Comparison of ENCODE assay signal across 9 mouse cellular contexts in the genomic region with DNA sequence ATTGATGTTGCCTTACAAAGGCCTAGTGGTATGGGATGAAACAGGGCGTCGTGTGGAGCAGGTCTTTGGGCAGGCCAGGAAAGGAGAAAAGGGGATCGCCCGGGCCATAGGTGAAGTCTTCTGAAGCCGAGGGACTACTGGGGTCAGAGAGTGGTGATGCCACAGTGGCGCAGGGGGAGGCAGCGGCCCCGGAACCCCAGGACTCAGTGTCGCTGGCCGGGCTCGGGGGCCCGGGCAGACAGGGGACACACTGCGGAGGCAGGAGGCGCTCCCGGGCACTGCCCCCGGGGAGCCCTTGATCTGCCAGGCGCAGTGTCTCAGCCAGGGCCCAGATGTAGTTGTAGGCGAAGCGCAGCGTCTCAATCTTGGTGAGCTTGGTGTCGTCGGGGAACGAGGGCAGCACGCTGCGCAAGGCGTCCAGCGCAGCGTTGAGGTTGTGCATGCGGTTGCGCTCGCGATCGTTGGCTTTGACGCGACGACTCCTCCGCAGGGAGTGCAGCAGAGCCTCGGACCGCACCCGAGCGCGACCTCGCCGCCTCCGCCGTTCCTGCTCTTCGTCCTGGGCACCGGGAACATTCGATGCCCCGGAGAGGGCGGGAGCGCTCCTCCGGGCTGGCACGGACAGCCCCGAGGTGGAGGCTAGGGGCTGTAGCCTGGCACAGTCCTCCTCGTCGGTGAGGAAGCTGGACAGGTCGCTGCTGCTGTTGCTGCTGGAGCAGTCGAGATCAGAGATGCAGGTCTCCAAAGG. TPM values are rescaled to one million over a fixed set of nuclear protein-coding genes. Genes with fewer than 3 reads are reported as not detected.
DNase-seq lines count a peak whose midpoint lies in the region; ATAC-seq lines count a peak whose summit lies in the region.
"Had no signal": no experiment of that assay in that cellular context is flagged by ENCODE, and none has a peak within 500 bp of the region (broad histone marks: within the 10 kb centered on the region; RNA-seq: fewer than 3 reads in every experiment).

No protein-coding gene starts in this region.

- peaks cover 19% of the 10 kb centered on the region for H3K4me1 ChIP-seq in kidney, embryonic 15.5 days
- H3K4me1 ChIP-seq in hindbrain, embryonic 13.5 days (replicated peaks), result peaks cover 33% of the 10 kb centered on the region
- H3K4me1 ChIP-seq in midbrain, embryonic 16.5 days (ENCODE audit: control insufficient read depth, insufficient read depth, low read length), result peaks cover 10% of the 10 kb centered on the region; the same call in 1 of the 2 replicates

- peak overlapping the region; percentile 63 for H3K4me2 ChIP-seq in kidney, embryonic 15.5 days
- H3K4me2 ChIP-seq in hindbrain, embryonic 13.5 days, result peak overlapping the region; percentile 55
- peak overlapping the region; percentile 64 for H3K4me2 ChIP-seq in midbrain, embryonic 16.5 days (ENCODE audit: low read length)

- WGBS in kidney, embryonic 15.5 days, result under 1% methylated on average over 59 of the region's 59 CpGs
- under 1% methylated on average over 59 of the region's 59 CpGs for WGBS in hindbrain, embryonic 13.5 days
- under 1% methylated on average over 59 of the region's 59 CpGs for WGBS in midbrain, embryonic 16.5 days

- no peak overlapping the region for H3K27ac ChIP-seq in kidney, embryonic 15.5 days
- H3K27ac ChIP-seq in hindbrain, embryonic 13.5 days, result no peak overlapping the region
- no peak overlapping the region for H3K27ac ChIP-seq in midbrain, embryonic 16.5 days (ENCODE audit: low read length)

- H3K36me3 ChIP-seq in kidney, embryonic 15.5 days, result no peaks in the 10 kb centered on the region
- H3K36me3 ChIP-seq in hindbrain, embryonic 13.5 days, result no peaks in the 10 kb centered on the region
- no peaks in the 10 kb centered on the region for H3K36me3 ChIP-seq in midbrain, embryonic 16.5 days (ENCODE audit: control insufficient read depth, insufficient read depth, low read length)

- H3K9me3 ChIP-seq in kidney, embryonic 15.5 days (replicated peaks), result no peaks in the 10 kb centered on the region
- H3K9me3 ChIP-seq in hindbrain, embryonic 13.5 days, result no peaks in the 10 kb centered on the region
- H3K9me3 ChIP-seq in midbrain, embryonic 16.5 days (replicated peaks; ENCODE audit: control insufficient read depth, low read length, poor library complexity, severe bottlenecking), result no peaks in the 10 kb centered on the region

- ATAC-seq in kidney, embryonic 15.5 days (replicated peaks; ENCODE audit: low FRiP score), result no peak
- no peak; the same call in 1 of the 2 replicates for ATAC-seq in hindbrain, embryonic 13.5 days (ENCODE audit: low FRiP score)
- ATAC-seq in midbrain, embryonic 16.5 days, result no peak

- DNase-seq in kidney, adult 9 months, result no peak
- peak; percentile 53 for DNase-seq in embryo, embryonic 10.5 days (ENCODE audit: low spot score)
- no peak for DNase-seq in adrenal gland, adult 18-20 months (ENCODE audit: low spot score in 2 of 2)
- DNase-seq in layer of hippocampus, adult 9-11 months, result no peak
- DNase-seq in MN1 (ENCODE audit: low spot score), result no peak

- H3K27me3 ChIP-seq in kidney, embryonic 15.5 days, result peaks cover 100% of the 10 kb centered on the region
- H3K27me3 ChIP-seq in hindbrain, embryonic 13.5 days, result peaks cover 99% of the 10 kb centered on the region
- H3K27me3 ChIP-seq in midbrain, embryonic 16.5 days (ENCODE audit: control insufficient read depth, insufficient read depth, low read depth, low read length), result peaks cover 86% of the 10 kb centered on the region

- H3K9ac ChIP-seq in kidney, embryonic 15.5 days, result no peak overlapping the region
- H3K9ac ChIP-seq in hindbrain, embryonic 13.5 days, result peak overlapping the region; percentile 35; the same call in 1 of the 2 replicates
- no peak overlapping the region for H3K9ac ChIP-seq in midbrain, embryonic 16.5 days (ENCODE audit: low read depth, low read length)

- peak overlapping the region; percentile 40 for H3K4me3 ChIP-seq in kidney, embryonic 15.5 days (replicated peaks)
- peak overlapping the region; percentile 37 for H3K4me3 ChIP-seq in hindbrain, embryonic 13.5 days
- peak overlapping the region; percentile 36; the same call in 1 of the 2 replicates for H3K4me3 ChIP-seq in midbrain, embryonic 16.5 days (ENCODE audit: low read depth, low read length)

RNA-seq across cellular contexts. Expression of a gene that starts 0.6 kb away (rescaled TPM):
- polyA plus RNA-seq in kidney, embryonic 15.5 days (2015; fragmentation: Nextera tagmentation; extraction: Ambion mirVana), result not detected in 2 replicates
- polyA plus RNA-seq in hindbrain, embryonic 13.5 days (2015; fragmentation: Nextera tagmentation; extraction: Ambion mirVana), result 5.9 and 9.8 TPM in 2 replicates
- 2.3 and 3.2 TPM in 2 replicates for polyA plus RNA-seq in midbrain, embryonic 16.5 days (2015; fragmentation: Nextera tagmentation; extraction: Ambion mirVana)
- not detected for total RNA-seq in adrenal gland, adult 18-20 months (2021)
- total RNA-seq: monocyte, adult 5-6 weeks had no signal

RNA-seq across cellular contexts. Expression of a gene that starts 45.0 kb away (rescaled TPM):
- 23.8 and 25.3 TPM in 2 replicates for polyA plus RNA-seq in kidney, embryonic 15.5 days (2015; fragmentation: Nextera tagmentation; extraction: Ambion mirVana)
- 4.9 and 8.2 TPM in 2 replicates for polyA plus RNA-seq in hindbrain, embryonic 13.5 days (2015; fragmentation: Nextera tagmentation; extraction: Ambion mirVana)
- polyA plus RNA-seq in midbrain, embryonic 16.5 days (2015; fragmentation: Nextera tagmentation; extraction: Ambion mirVana), result 12.3 and 21.0 TPM in 2 replicates
- 10 to 100 TPM; 60.1 to 60.7 TPM for total RNA-seq in adrenal gland, adult 18-20 months (2021)
- total RNA-seq: monocyte, adult 5-6 weeks had no signal
